Mouse (Mus musculus) neural tube, embryonic 14.5 days (tissue): ENCODE measurements around the gene Raver2. TPM values are rescaled to one million over a fixed set of nuclear protein-coding genes. Genes with fewer than 3 reads are reported as not detected.
"Not testable (repeated sequence)": the region's sequence is repeated elsewhere in the genome, so short reads cannot be mapped to it uniquely, and the experiment has no call there.

Source experiments
- ATAC-seq: fragments of 200-750 bp; cut with Nextera tagmentation; 2 replicates; pipeline ENCODE4 v1.8.0; 2017; ENCODE audit warnings: low read depth, mild to moderate bottlenecking, moderate TSS enrichment, moderate library complexity
- H3K27ac ChIP-seq: fragments of 300-500 bp; sonication (generic); 2 replicates; pipeline ENCODE4 v1.5.1; 2014; ENCODE audit warnings: low read depth, mild to moderate bottlenecking, control low read depth, low read length, moderate library complexity, mixed read lengths
- H3K27me3 ChIP-seq: fragments of 300-500 bp; sonication (generic); 2 replicates; pipeline ENCODE4 v1.6.1; 2014; ENCODE audit warnings: low read length; ENCODE audit not compliant: control insufficient read depth, insufficient read depth
- H3K36me3 ChIP-seq: fragments of 300-500 bp; sonication (generic); 2 replicates; pipeline ENCODE4 v1.6.1; 2014; ENCODE audit warnings: low read length, mixed read lengths; ENCODE audit not compliant: control insufficient read depth, insufficient read depth
- H3K4me1 ChIP-seq: fragments of 300-500 bp; sonication (generic); 2 replicates; pipeline ENCODE4 v1.6.1; 2014; ENCODE audit warnings: low read length; ENCODE audit not compliant: control insufficient read depth, insufficient read depth
- H3K4me2 ChIP-seq: fragments of 300-500 bp; sonication (generic); 2 replicates; pipeline ENCODE4 v1.6.1; 2014; ENCODE audit warnings: mild to moderate bottlenecking, low read depth, low read length, control low read depth
- H3K4me3 ChIP-seq: fragments of 300-500 bp; sonication (generic); 2 replicates; pipeline ENCODE4 v1.5.1; 2014; ENCODE audit warnings: low read depth, low read length, control low read depth, mixed read lengths
- H3K9ac ChIP-seq: fragments of 300-500 bp; sonication (generic); replicated peaks from 2 replicates; pipeline ENCODE4 v1.6.1; 2014; ENCODE audit warnings: low read depth, mild to moderate bottlenecking, control low read depth, low read length, mixed read lengths
- H3K9me3 ChIP-seq: fragments of 300-500 bp; sonication (generic); 2 replicates; pipeline ENCODE4 v1.6.1; 2016; ENCODE audit warnings: low read length; ENCODE audit not compliant: control insufficient read depth
- WGBS: fragments of 180-500 bp; shearing (Covaris S2); extraction: QIAGEN DNeasy Blood & Tissue Kit; methylation state at CpG from one replicate; pipeline ENCODE4 v1.1.7; 2014; 5-methylcytosine and 5-hydroxymethylcytosine counted together
- polyA plus RNA-seq: library from polyadenylated mRNA; unstranded; fragments of >200 nt; fragmentation: Nextera tagmentation; extraction: Ambion mirVana; gene quantifications from 2 replicates; pipeline ENCODE4 v1.2.1, GENCODE M21; 2014

The Raver2 gene
- polyA plus RNA-seq, 1 experiment from 2014 or later, result 7.1 TPM

GRCm38 (mm10) chr4:101084863-101085262 lies 16.1 kb downstream of the Raver2 start:
- no peak overlapping the region for H3K9ac ChIP-seq
- peaks cover 4% of the 10 kb centered on the region; the same call in 1 of the 2 replicates for H3K4me1 ChIP-seq
- H3K4me2 ChIP-seq, result no peak overlapping the region
- H3K27me3 ChIP-seq, result no peaks in the 10 kb centered on the region
- H3K36me3 ChIP-seq, result no peaks in the 10 kb centered on the region
- WGBS, result 93% methylated on average over 4 of the region's 4 CpGs
- H3K9me3 ChIP-seq, result no peaks in the 10 kb centered on the region
- no peak overlapping the region for H3K27ac ChIP-seq
- no peak for ATAC-seq
- no peak overlapping the region for H3K4me3 ChIP-seq

- Histone ChIP-seq H3K27me3 (no peaks in the 10 kb centered on the region), H3K9ac (no peak overlapping the region), H3K9me3 (no peaks in the 10 kb centered on the region), H3K27ac (no peak overlapping the region), H3K4me2 (no peak overlapping the region), H3K4me1 (peaks cover 4% of the 10 kb centered on the region; the same call in 1 of the 2 replicates), H3K36me3 (no peaks in the 10 kb centered on the region), H3K4me3 (no peak overlapping the region)
- no peak for ATAC-seq
- 93% methylated on average over 3 of the region's 3 CpGs for WGBS
Measured at GRCm38 (mm10) chr4:101086040-101086439, 17.3 kb downstream of the Raver2 start.

- Histone ChIP-seq H3K9me3 (no peaks in the 10 kb centered on the region), H3K27ac (no peak overlapping the region), H3K9ac (no peak overlapping the region), H3K4me1 (no peaks in the 10 kb centered on the region), H3K4me3 (no peak overlapping the region), H3K4me2 (no peak overlapping the region), H3K27me3 (no peaks in the 10 kb centered on the region), H3K36me3 (no peaks in the 10 kb centered on the region)
- 10% methylated on average over 1 of the region's 1 CpGs for WGBS
- ATAC-seq, result no peak
Measured at GRCm38 (mm10) chr4:101087721-101088120, 18.9 kb downstream of the Raver2 start.

- H3K4me1 ChIP-seq, H3K27me3 ChIP-seq, ATAC-seq, H3K36me3 ChIP-seq, H3K4me2 ChIP-seq, H3K27ac ChIP-seq, H3K9me3 ChIP-seq, H3K9ac ChIP-seq, H3K4me3 ChIP-seq: not testable (repeated sequence)
- WGBS, result 98% methylated on average over 3 of the region's 3 CpGs
Measured at GRCm38 (mm10) chr4:101090630-101091029, 21.8 kb downstream of the Raver2 start.

GRCm38 (mm10) chr4:101093292-101093691 lies 24.5 kb downstream of the Raver2 start:
- Histone ChIP-seq H3K4me2 (no peak overlapping the region), H3K4me3 (no peak overlapping the region), H3K4me1 (no peaks in the 10 kb centered on the region), H3K27me3 (no peaks in the 10 kb centered on the region), H3K9me3 (no peaks in the 10 kb centered on the region), H3K36me3 (no peaks in the 10 kb centered on the region), H3K27ac (no peak overlapping the region), H3K9ac (no peak overlapping the region)
- no peak for ATAC-seq
- 84% methylated on average over 10 of the region's 10 CpGs for WGBS

- WGBS, result 87% methylated on average over 12 of the region's 12 CpGs
- no peak overlapping the region for H3K27ac ChIP-seq
- no peak overlapping the region for H3K9ac ChIP-seq
- H3K36me3 ChIP-seq, result no peaks in the 10 kb centered on the region
- no peak for ATAC-seq
- no peaks in the 10 kb centered on the region for H3K4me1 ChIP-seq
- H3K27me3 ChIP-seq, result no peaks in the 10 kb centered on the region
- H3K9me3 ChIP-seq, result peaks cover 7% of the 10 kb centered on the region; the same call in 1 of the 2 replicates
- H3K4me3 ChIP-seq, result no peak overlapping the region
- no peak overlapping the region for H3K4me2 ChIP-seq
Measured at GRCm38 (mm10) chr4:101107122-101107521, 38.3 kb downstream of the Raver2 start.

- Histone ChIP-seq H3K27ac (no peak overlapping the region), H3K4me1 (no peaks in the 10 kb centered on the region), H3K36me3 (no peaks in the 10 kb centered on the region), H3K9me3 (no peaks in the 10 kb centered on the region), H3K27me3 (no peaks in the 10 kb centered on the region), H3K9ac (no peak overlapping the region), H3K4me3 (no peak overlapping the region), H3K4me2 (no peak overlapping the region)
- no peak for ATAC-seq
- 92% methylated on average over 7 of the region's 7 CpGs for WGBS
Measured at GRCm38 (mm10) chr4:101121002-101121401, 52.2 kb downstream of the Raver2 start.

- WGBS, result 78% methylated on average over 8 of the region's 8 CpGs
- ATAC-seq, result no peak
Measured at GRCm38 (mm10) chr4:101135013-101135412, 66.2 kb downstream of the Raver2 start.

GRCm38 (mm10) chr4:101135909-101136308 lies 67.1 kb downstream of the Raver2 start:
- WGBS, result 93% methylated on average over 14 of the region's 14 CpGs
- no peak for ATAC-seq
- Histone ChIP-seq H3K27ac (no peak overlapping the region), H3K4me1 (no peaks in the 10 kb centered on the region), H3K27me3 (no peaks in the 10 kb centered on the region), H3K4me2 (no peak overlapping the region), H3K9ac (no peak overlapping the region), H3K36me3 (no peaks in the 10 kb centered on the region), H3K9me3 (no peaks in the 10 kb centered on the region), H3K4me3 (no peak overlapping the region)

More at GRCm38 (mm10) chr4:101135013-101135412, 66.2 kb downstream of the Raver2 start:
- H3K27me3 ChIP-seq, result no peaks in the 10 kb centered on the region
- H3K9me3 ChIP-seq, result no peaks in the 10 kb centered on the region
- H3K36me3 ChIP-seq, result no peaks in the 10 kb centered on the region
- no peak overlapping the region for H3K4me3 ChIP-seq
- no peaks in the 10 kb centered on the region for H3K4me1 ChIP-seq
- no peak overlapping the region for H3K4me2 ChIP-seq
- no peak overlapping the region for H3K27ac ChIP-seq
- no peak overlapping the region for H3K9ac ChIP-seq
